Mouse (Mus musculus): ENCODE data around the gene Cnnm3.

- no peak for TF ChIP-seq CTCF (IDR thresholded peaks at IDR 0.05; ENCODE audit: control insufficient read depth, insufficient read depth, insufficient replicate concordance, low read depth, low read length)
- no peak for TF ChIP-seq POLR2A (IDR thresholded peaks at IDR 0.05; ENCODE audit: control insufficient read depth, low read depth, low read length)
Observed at GRCm38 (mm10) chr1:36469811-36470444, 41.7 kb upstream of the Cnnm3 start.

Measured in testis, adult 2 months (tissue).